Mouse (Mus musculus) heart, adult 11 months (tissue): ENCODE results near the gene Gtf2ird2.

Source experiments
- DNase-seq: peaks from one replicate; pipeline ENCODE4 v3.0.0; 2022

Gene Gtf2ird2

DNA sequence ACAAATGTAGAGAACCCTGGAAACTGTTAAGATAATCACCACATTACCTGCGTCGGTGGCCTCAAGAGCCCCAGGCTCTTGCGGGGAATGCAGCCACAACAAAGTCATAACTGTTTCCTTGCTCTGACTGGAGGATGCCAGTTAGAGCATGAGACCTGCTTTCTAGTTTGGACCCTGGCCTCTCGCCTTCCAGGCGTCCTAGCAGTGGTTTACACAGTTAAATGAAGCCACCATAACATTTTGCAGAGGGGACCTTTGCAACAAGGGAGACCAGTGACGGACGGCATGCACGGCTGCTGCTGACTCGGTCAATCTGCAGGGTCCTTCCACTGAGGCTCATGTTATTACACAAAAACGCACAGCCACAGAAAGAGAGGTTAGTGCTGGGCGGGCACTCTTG lies 88.9 kb downstream of the Gtf2ird2 start:
- no peak for DNase-seq

DNA sequence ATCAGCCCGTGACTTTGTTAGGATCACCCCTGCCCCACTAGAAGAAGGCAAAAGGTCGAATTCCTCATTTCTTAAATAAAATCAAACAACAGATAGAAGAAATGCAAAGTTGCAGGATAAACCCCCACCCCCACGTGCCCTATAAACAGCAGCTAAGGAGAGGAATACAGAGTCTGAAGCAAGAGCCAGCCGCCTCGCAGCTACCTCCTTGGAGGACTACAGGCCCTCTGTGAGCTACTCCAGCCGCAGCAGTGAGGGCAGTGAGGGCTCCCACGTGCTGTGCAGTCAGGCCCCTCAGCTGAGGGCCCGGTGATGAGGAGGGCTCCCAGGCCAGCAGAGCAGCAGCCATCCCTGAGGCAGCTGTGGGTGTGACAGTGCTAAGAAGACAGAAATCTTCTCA lies 89.9 kb downstream of the Gtf2ird2 start:
- DNase-seq = no peak
